Mouse (Mus musculus): ENCODE data around the gene Rhoq. TPM values are rescaled to one million over a fixed set of nuclear protein-coding genes. Genes with fewer than 3 reads are reported as not detected.

Gene Rhoq
- total and polyA plus RNA-seq, 2 experiments from 2014 or later: 17.6 to 74.6 TPM

- ATAC-seq (ENCODE audit: insufficient read depth, low read depth) (no peak), DNase-seq (ENCODE audit: low spot score) (no peak)
- Histone ChIP-seq H3K9ac (replicated peaks; ENCODE audit: low read depth, low read length) (no peak within 1 kb of the TSS), H3K27ac (ENCODE audit: low read depth) (no peak within 1 kb of the TSS), H3K4me3 (ENCODE audit: low read depth, low read length) (no peak within 1 kb of the TSS), H3K4me2 (ENCODE audit: low read depth, low read length) (no peak within 1 kb of the TSS), H3K36me3 (replicated peaks; ENCODE audit: control insufficient read depth, insufficient read depth, low read length) (no peaks in the 10 kb centered on the region), H3K27me3 (ENCODE audit: control insufficient read depth, insufficient read depth, low read length) (no peaks in the 10 kb centered on the region), H3K4me1 (ENCODE audit: control insufficient read depth, insufficient read depth) (no peaks in the 10 kb centered on the region), H3K9me3 (replicated peaks; ENCODE audit: control insufficient read depth, low read length) (no peaks in the 10 kb centered on the region)
- TF ChIP-seq EP300 (IDR thresholded peaks at IDR 0.05; ENCODE audit: low read depth) (no peak), CTCF (IDR thresholded peaks at IDR 0.05; ENCODE audit: low read depth) (no peak)
- 82% methylated on average over 28 of the region's 28 CpGs for WGBS
Measured at GRCm38 (mm10) chr17:86947840-86948796, 14.8 kb upstream of the Rhoq start, which contains the start of gene Atp6v1e2. Atp6v1e2 (minus strand) TSS chr17:86947897.

- TF ChIP-seq CTCF (IDR thresholded peaks at IDR 0.05; ENCODE audit: low read depth): no peak
- TF ChIP-seq EP300 (IDR thresholded peaks at IDR 0.05; ENCODE audit: low read depth): no peak
- DNase-seq (ENCODE audit: low spot score) (no peak), ATAC-seq (ENCODE audit: insufficient read depth, low read depth) (no peak)
- H3K27ac ChIP-seq (ENCODE audit: low read depth): no peak overlapping the region
- no peaks in the 10 kb centered on the region for H3K27me3 ChIP-seq (ENCODE audit: control insufficient read depth, insufficient read depth, low read length)
- no peak overlapping the region for H3K4me2 ChIP-seq (ENCODE audit: low read depth, low read length)
- no peak overlapping the region for H3K4me3 ChIP-seq (ENCODE audit: low read depth, low read length)
- H3K9me3 ChIP-seq (replicated peaks; ENCODE audit: control insufficient read depth, low read length): no peaks in the 10 kb centered on the region
- WGBS: 54% methylated on average over 6 of the region's 6 CpGs
- H3K9ac ChIP-seq (replicated peaks; ENCODE audit: low read depth, low read length): no peak overlapping the region
- H3K36me3 ChIP-seq (replicated peaks; ENCODE audit: control insufficient read depth, insufficient read depth, low read length): no peaks in the 10 kb centered on the region
- H3K4me1 ChIP-seq (ENCODE audit: control insufficient read depth, insufficient read depth): no peaks in the 10 kb centered on the region
Measured at GRCm38 (mm10) chr17:86948801-86949200, 14.1 kb upstream of the Rhoq start.

GRCm38 (mm10) chr17:86957239-86957638, 5.6 kb upstream of the Rhoq start:
- DNase-seq (ENCODE audit: low spot score): no peak
- 74% methylated on average over 5 of the region's 5 CpGs for WGBS
- Histone ChIP-seq H3K4me1 (ENCODE audit: control insufficient read depth, insufficient read depth) (peaks cover 18% of the 10 kb centered on the region; the same call in 1 of the 2 replicates), H3K27ac (ENCODE audit: low read depth) (no peak overlapping the region), H3K9ac (replicated peaks; ENCODE audit: low read depth, low read length) (no peak overlapping the region), H3K36me3 (replicated peaks; ENCODE audit: control insufficient read depth, insufficient read depth, low read length) (no peaks in the 10 kb centered on the region), H3K9me3 (replicated peaks; ENCODE audit: control insufficient read depth, low read length) (peaks cover 10% of the 10 kb centered on the region; the same call in 1 of the 2 replicates), H3K4me3 (ENCODE audit: low read depth, low read length) (no peak overlapping the region), H3K4me2 (ENCODE audit: low read depth, low read length) (no peak overlapping the region), H3K27me3 (ENCODE audit: control insufficient read depth, insufficient read depth, low read length) (no peaks in the 10 kb centered on the region)
- TF ChIP-seq CTCF (IDR thresholded peaks at IDR 0.05; ENCODE audit: low read depth) (no peak), EP300 (IDR thresholded peaks at IDR 0.05; ENCODE audit: low read depth) (no peak)
- ATAC-seq (ENCODE audit: insufficient read depth, low read depth): no peak

GRCm38 (mm10) chr17:86957968-86958367, 4.9 kb upstream of the Rhoq start:
- H3K27me3 ChIP-seq (ENCODE audit: control insufficient read depth, insufficient read depth, low read length): no peaks in the 10 kb centered on the region
- WGBS: 54% methylated on average over 14 of the region's 14 CpGs
- DNase-seq (ENCODE audit: low spot score) (no peak), ATAC-seq (ENCODE audit: insufficient read depth, low read depth) (no peak)
- H3K27ac ChIP-seq (ENCODE audit: low read depth): peak overlapping the region; percentile 28; the same call in 1 of the 2 replicates
- TF ChIP-seq EP300 (IDR thresholded peaks at IDR 0.05; ENCODE audit: low read depth) (no peak), CTCF (IDR thresholded peaks at IDR 0.05; ENCODE audit: low read depth) (no peak)
- 0 out of 2 replicates have a peak overlapping the region, but pooled peaks have one; percentile 2 for H3K4me3 ChIP-seq (ENCODE audit: low read depth, low read length)
- peaks cover 10% of the 10 kb centered on the region; the same call in 1 of the 2 replicates for H3K9me3 ChIP-seq (replicated peaks; ENCODE audit: control insufficient read depth, low read length)
- H3K36me3 ChIP-seq (replicated peaks; ENCODE audit: control insufficient read depth, insufficient read depth, low read length): no peaks in the 10 kb centered on the region
- peak overlapping the region; percentile 33; the same call in 1 of the 2 replicates for H3K4me2 ChIP-seq (ENCODE audit: low read depth, low read length)
- H3K4me1 ChIP-seq (ENCODE audit: control insufficient read depth, insufficient read depth): peaks cover 18% of the 10 kb centered on the region; the same call in 1 of the 2 replicates
- H3K9ac ChIP-seq (replicated peaks; ENCODE audit: low read depth, low read length): no peak overlapping the region

- peak; percentile 60 for DNase-seq (ENCODE audit: low spot score)
- no peak overlapping the region; the same call in 1 of the 2 replicates for H3K9ac ChIP-seq (replicated peaks; ENCODE audit: low read depth, low read length)
- peak overlapping the region; percentile 97 for H3K27ac ChIP-seq (ENCODE audit: low read depth)
- H3K4me1 ChIP-seq (ENCODE audit: control insufficient read depth, insufficient read depth): peaks cover 28% of the 10 kb centered on the region
- TF ChIP-seq CTCF (IDR thresholded peaks at IDR 0.05; ENCODE audit: low read depth): no peak
- no peak for TF ChIP-seq EP300 (IDR thresholded peaks at IDR 0.05; ENCODE audit: low read depth)
- 0 out of 2 replicates have a peak overlapping the region, but pooled peaks have one; percentile 92 for H3K4me2 ChIP-seq (ENCODE audit: low read depth, low read length)
- 42% methylated on average over 8 of the region's 8 CpGs for WGBS
- ATAC-seq (ENCODE audit: insufficient read depth, low read depth): no peak
- H3K4me3 ChIP-seq (ENCODE audit: low read depth, low read length): no peak overlapping the region
- no peaks in the 10 kb centered on the region for H3K36me3 ChIP-seq (replicated peaks; ENCODE audit: control insufficient read depth, insufficient read depth, low read length)
- H3K9me3 ChIP-seq (replicated peaks; ENCODE audit: control insufficient read depth, low read length): 0 out of 2 replicates have a peak, but pooled peaks cover 2% of the 10 kb centered on the region
- no peaks in the 10 kb centered on the region for H3K27me3 ChIP-seq (ENCODE audit: control insufficient read depth, insufficient read depth, low read length)
Measured at GRCm38 (mm10) chr17:86961301-86961841, 1.5 kb upstream of the Rhoq start.

Data from heart, postnatal 0 days (tissue).